Mouse (Mus musculus): Measurements from ENCODE around the gene 1700012B07Rik. TPM values are rescaled to one million over a fixed set of nuclear protein-coding genes. Genes with fewer than 3 reads are reported as not detected.

The 1700012B07Rik gene
- polyA plus RNA-seq, 1 experiment from 2014 or later, result not detected

DNA sequence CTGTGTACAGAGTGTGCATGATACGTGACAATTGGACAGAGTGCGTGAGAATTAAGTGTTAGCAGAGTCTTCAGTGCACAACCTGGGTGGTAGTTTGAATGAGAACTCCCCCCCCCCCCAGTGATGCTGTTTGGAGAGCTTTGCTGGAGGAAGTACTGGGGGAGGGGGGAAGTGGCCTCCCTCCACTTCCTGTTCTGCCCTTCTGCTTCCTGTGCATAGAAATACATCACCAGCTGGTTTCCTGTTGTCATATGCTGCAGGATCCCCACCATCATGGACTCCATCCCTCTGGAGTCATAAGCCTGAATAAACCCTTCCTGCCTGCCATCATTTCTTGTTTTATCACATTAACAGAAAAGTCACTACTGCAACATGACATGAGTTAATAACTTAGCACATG is 35.9 kb downstream of the 1700012B07Rik start:
- Histone ChIP-seq H3K9ac (no peak overlapping the region), H3K27ac (no peak overlapping the region), H3K4me2 (no peak overlapping the region), H3K4me3 (replicated peaks) (no peak overlapping the region), H3K4me1 (no peaks in the 10 kb centered on the region), H3K9me3 (replicated peaks) (no peaks in the 10 kb centered on the region), H3K36me3 (no peaks in the 10 kb centered on the region), H3K27me3 (no peaks in the 10 kb centered on the region)
- 93% methylated on average over 2 of the region's 2 CpGs for WGBS
- ATAC-seq (replicated peaks; ENCODE audit: low FRiP score), result no peak

DNA sequence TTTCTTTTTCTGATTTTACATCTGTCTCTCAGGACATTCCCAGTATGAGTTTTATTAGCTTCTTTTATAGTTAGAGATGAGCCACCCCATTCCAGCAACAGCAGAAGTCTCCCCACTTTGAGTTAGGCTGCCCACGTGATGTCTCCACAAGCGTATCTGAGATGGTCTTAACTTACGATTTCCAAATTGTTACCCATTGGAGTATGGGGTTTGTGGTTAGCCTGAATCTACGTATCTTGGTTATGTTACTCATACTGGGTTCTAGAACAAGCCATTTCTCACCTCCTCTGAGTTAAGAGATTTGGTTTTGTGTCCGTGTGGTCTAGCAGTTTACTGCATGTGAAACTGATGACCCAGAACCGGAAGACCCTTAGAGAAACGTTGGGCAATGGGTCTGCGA is 37.6 kb downstream of the 1700012B07Rik start:
- 77% methylated on average over 8 of the region's 8 CpGs for WGBS
- no peaks in the 10 kb centered on the region for H3K4me1 ChIP-seq
- ATAC-seq (replicated peaks; ENCODE audit: low FRiP score), result no peak
- H3K4me3 ChIP-seq (replicated peaks), result no peak overlapping the region
- H3K9ac ChIP-seq, result no peak overlapping the region
- no peaks in the 10 kb centered on the region for H3K9me3 ChIP-seq (replicated peaks)
- no peaks in the 10 kb centered on the region for H3K36me3 ChIP-seq
- no peak overlapping the region for H3K27ac ChIP-seq
- H3K4me2 ChIP-seq, result no peak overlapping the region
- H3K27me3 ChIP-seq, result no peaks in the 10 kb centered on the region

DNA sequence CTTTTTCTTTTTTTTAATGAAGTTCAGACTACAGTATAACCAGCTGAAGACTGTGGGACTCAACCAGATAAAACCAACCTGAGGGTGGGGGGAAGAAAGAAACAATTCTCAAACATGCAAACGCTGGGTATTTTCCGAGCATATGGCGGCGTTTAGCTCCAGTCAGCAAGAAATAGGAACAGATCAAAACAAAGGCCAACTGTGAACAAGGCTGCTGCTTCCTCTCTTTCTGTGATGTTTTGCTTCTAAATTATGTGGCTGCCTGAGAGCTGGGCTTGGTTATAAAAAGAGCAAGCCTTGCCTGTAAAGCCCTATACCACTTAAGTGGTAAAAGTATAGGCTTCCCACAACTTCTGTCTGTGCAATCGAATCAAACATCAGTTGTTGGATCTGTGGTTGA is 42.5 kb downstream of the 1700012B07Rik start:
- Histone ChIP-seq H3K4me2 (no peak overlapping the region), H3K27ac (no peak overlapping the region), H3K27me3 (no peaks in the 10 kb centered on the region), H3K36me3 (no peaks in the 10 kb centered on the region), H3K4me3 (replicated peaks) (no peak overlapping the region), H3K4me1 (no peaks in the 10 kb centered on the region), H3K9ac (no peak overlapping the region), H3K9me3 (replicated peaks) (no peaks in the 10 kb centered on the region)
- ATAC-seq (replicated peaks; ENCODE audit: low FRiP score), result no peak
- WGBS, result 76% methylated on average over 5 of the region's 5 CpGs

DNA sequence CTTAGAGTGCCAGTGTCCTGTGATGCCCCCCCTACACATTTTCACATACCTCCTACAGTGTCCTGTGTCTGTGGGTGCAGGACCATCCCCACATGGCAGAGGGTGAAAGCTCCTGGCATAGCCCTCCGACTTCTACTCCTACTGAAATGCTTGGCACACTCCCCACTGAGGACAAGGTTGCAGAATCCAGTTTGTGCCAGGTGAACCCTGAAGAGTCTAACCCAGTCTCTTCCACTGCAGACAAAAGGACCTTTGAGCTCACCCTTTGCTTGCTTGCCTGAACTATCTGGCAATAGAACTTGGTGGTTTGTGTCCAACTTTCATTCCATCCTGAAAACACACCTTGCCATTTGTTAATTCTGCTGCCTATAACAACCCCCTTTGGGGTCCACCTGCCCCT is 56.5 kb downstream of the 1700012B07Rik start:
- Histone ChIP-seq H3K4me3 (replicated peaks) (no peak overlapping the region), H3K36me3 (no peaks in the 10 kb centered on the region), H3K9me3 (replicated peaks) (no peaks in the 10 kb centered on the region), H3K4me2 (no peak overlapping the region), H3K4me1 (no peaks in the 10 kb centered on the region), H3K27ac (no peak overlapping the region), H3K9ac (no peak overlapping the region), H3K27me3 (no peaks in the 10 kb centered on the region)
- 92% methylated on average over 1 of the region's 1 CpGs for WGBS
- ATAC-seq (replicated peaks; ENCODE audit: low FRiP score), result no peak

- no peak for ATAC-seq (replicated peaks; ENCODE audit: low FRiP score)
- Histone ChIP-seq H3K4me3 (replicated peaks) (no peak overlapping the region), H3K9ac (no peak overlapping the region), H3K27ac (no peak overlapping the region), H3K4me1 (no peaks in the 10 kb centered on the region), H3K9me3 (replicated peaks) (no peaks in the 10 kb centered on the region), H3K4me2 (no peak overlapping the region), H3K36me3 (no peaks in the 10 kb centered on the region), H3K27me3 (no peaks in the 10 kb centered on the region)
- WGBS, result 71% methylated on average over 14 of the region's 14 CpGs
Observed at GRCm38 (mm10) chr11:109770185-109770584, 57.7 kb downstream of the 1700012B07Rik start.

GRCm38 (mm10) chr11:109769091-109769490 is 58.8 kb downstream of the 1700012B07Rik start:
- Histone ChIP-seq H3K4me3 (replicated peaks) (no peak overlapping the region), H3K4me1 (no peaks in the 10 kb centered on the region), H3K9me3 (replicated peaks) (no peaks in the 10 kb centered on the region), H3K27ac (no peak overlapping the region), H3K9ac (no peak overlapping the region), H3K36me3 (no peaks in the 10 kb centered on the region), H3K27me3 (no peaks in the 10 kb centered on the region), H3K4me2 (no peak overlapping the region)
- no peak for ATAC-seq (replicated peaks; ENCODE audit: low FRiP score)
- 70% methylated on average over 5 of the region's 5 CpGs for WGBS

- Histone ChIP-seq H3K36me3 (no peaks in the 10 kb centered on the region), H3K4me3 (replicated peaks) (no peak overlapping the region), H3K4me2 (no peak overlapping the region), H3K27me3 (no peaks in the 10 kb centered on the region), H3K4me1 (no peaks in the 10 kb centered on the region), H3K9ac (no peak overlapping the region), H3K9me3 (replicated peaks) (no peaks in the 10 kb centered on the region), H3K27ac (no peak overlapping the region)
- no peak for ATAC-seq (replicated peaks; ENCODE audit: low FRiP score)
- 89% methylated on average over 7 of the region's 7 CpGs for WGBS
Observed at GRCm38 (mm10) chr11:109760063-109760462, 67.8 kb downstream of the 1700012B07Rik start.

- no peaks in the 10 kb centered on the region for H3K36me3 ChIP-seq
- 92% methylated on average over 2 of the region's 2 CpGs for WGBS
- no peak for ATAC-seq (replicated peaks; ENCODE audit: low FRiP score)
- H3K27ac ChIP-seq, result no peak overlapping the region
- no peak overlapping the region for H3K4me3 ChIP-seq (replicated peaks)
- H3K9me3 ChIP-seq (replicated peaks), result no peaks in the 10 kb centered on the region
- no peaks in the 10 kb centered on the region for H3K4me1 ChIP-seq
- H3K9ac ChIP-seq, result no peak overlapping the region
- H3K4me2 ChIP-seq, result no peak overlapping the region
- H3K27me3 ChIP-seq, result no peaks in the 10 kb centered on the region
Observed at GRCm38 (mm10) chr11:109758616-109759215, 69.1 kb downstream of the 1700012B07Rik start.

DNA sequence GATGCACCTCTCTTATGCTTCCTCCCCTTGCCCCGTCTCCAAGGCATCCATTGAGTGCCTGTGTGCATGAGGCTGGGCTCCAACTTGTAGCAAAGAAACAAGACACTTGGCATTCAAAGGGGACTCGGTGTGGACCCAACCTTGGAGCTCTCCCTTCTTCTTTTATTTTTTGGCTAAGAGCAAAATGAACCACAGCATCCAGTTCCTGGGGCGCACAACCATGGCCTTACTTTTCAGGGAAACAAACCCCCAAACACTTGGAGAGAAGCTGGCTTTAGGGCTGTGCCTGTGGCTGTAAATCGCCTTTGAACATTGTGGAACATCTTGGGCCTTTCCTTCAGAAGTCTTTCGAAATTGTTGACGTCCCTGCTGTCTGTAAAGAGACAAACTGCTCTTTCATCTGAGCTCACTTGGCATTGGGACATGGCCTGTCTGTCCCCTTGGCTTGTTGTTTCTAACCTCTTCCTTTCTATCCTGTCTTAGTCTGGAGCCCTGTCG is 73.7 kb downstream of the 1700012B07Rik start:
- 66% methylated on average over 7 of the region's 7 CpGs for WGBS
- Histone ChIP-seq H3K4me3 (replicated peaks) (no peak overlapping the region), H3K27me3 (no peaks in the 10 kb centered on the region), H3K27ac (no peak overlapping the region), H3K9ac (no peak overlapping the region), H3K36me3 (no peaks in the 10 kb centered on the region), H3K9me3 (replicated peaks) (no peaks in the 10 kb centered on the region), H3K4me2 (no peak overlapping the region), H3K4me1 (peaks cover 17% of the 10 kb centered on the region)
- no peak for ATAC-seq (replicated peaks; ENCODE audit: low FRiP score)

- H3K36me3 ChIP-seq, result no peaks in the 10 kb centered on the region
- no peaks in the 10 kb centered on the region for H3K27me3 ChIP-seq
- H3K4me1 ChIP-seq, result peaks cover 19% of the 10 kb centered on the region
- ATAC-seq (replicated peaks; ENCODE audit: low FRiP score), result no peak
- WGBS, result 28% methylated on average over 12 of the region's 12 CpGs
- peak overlapping the region; percentile 66 for H3K27ac ChIP-seq
- H3K4me2 ChIP-seq, result peak overlapping the region; percentile 25; the same call in 1 of the 2 replicates
- H3K4me3 ChIP-seq (replicated peaks), result no peak overlapping the region
- no peak overlapping the region for H3K9ac ChIP-seq
- H3K9me3 ChIP-seq (replicated peaks), result no peaks in the 10 kb centered on the region
Observed at GRCm38 (mm10) chr11:109751636-109752603, 75.9 kb downstream of the 1700012B07Rik start.

DNA sequence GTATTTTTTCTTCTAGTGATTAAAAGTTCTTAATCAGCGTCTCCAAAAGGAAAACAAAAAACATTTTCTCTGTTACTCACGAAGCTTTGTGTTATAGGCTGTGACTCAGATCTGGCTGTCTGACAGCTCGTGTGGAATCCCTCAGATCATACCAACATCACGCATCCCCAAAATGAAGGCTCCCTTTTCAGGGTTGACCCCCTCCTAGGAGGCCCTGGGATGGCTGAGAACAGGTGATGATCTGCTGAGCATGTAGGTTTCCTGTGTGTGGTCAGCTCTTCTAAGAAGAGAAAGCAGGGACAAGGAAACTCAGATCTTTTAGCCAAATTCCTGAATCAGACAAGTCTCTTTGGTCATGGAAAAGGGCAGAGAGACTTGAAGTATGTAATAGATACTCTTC is 82.6 kb downstream of the 1700012B07Rik start:
- Histone ChIP-seq H3K9me3 (replicated peaks) (no peaks in the 10 kb centered on the region), H3K4me3 (replicated peaks) (no peak overlapping the region), H3K27me3 (no peaks in the 10 kb centered on the region), H3K4me2 (no peak overlapping the region), H3K36me3 (no peaks in the 10 kb centered on the region), H3K27ac (no peak overlapping the region), H3K9ac (no peak overlapping the region), H3K4me1 (peaks cover 8% of the 10 kb centered on the region; the same call in 1 of the 2 replicates)
- 68% methylated on average over 4 of the region's 4 CpGs for WGBS
- ATAC-seq (replicated peaks; ENCODE audit: low FRiP score), result no peak

DNA sequence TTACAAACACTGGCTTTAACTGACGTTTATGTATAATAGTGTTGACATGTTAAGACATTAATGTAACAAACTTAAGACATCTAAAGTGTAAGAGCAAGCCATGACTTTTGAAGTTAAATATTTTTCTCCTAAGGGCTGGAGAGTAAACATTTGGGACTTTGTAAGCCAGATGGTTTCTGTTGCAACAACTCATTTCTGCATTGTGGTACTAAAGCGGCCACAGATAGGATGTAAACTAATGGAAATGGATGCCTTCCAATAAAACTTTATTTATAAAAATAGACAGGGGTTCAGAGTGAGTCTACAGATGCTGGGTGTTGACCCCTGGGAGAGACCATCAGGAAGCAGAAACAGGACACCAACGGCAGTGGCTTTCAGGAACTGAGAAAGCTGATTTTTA is 89.9 kb downstream of the 1700012B07Rik start:
- Histone ChIP-seq H3K36me3 (no peaks in the 10 kb centered on the region), H3K4me2 (no peak overlapping the region), H3K4me3 (replicated peaks) (no peak overlapping the region), H3K27me3 (no peaks in the 10 kb centered on the region), H3K4me1 (no peaks in the 10 kb centered on the region), H3K9me3 (replicated peaks) (no peaks in the 10 kb centered on the region), H3K9ac (no peak overlapping the region), H3K27ac (0 out of 2 replicates have a peak overlapping the region, but pooled peaks have one; percentile 32)
- 45% methylated on average over 3 of the region's 3 CpGs for WGBS
- no peak for ATAC-seq (replicated peaks; ENCODE audit: low FRiP score)

Measured in kidney, embryonic 15.5 days (tissue).